Mouse (Mus musculus): ENCODE measurements around the gene Camsap3. TPM values are rescaled to one million over a fixed set of nuclear protein-coding genes. Genes with fewer than 3 reads are reported as not detected.

The Camsap3 gene
- total RNA-seq, 4 experiments from 2014 or later, result 4.7 to 15.5 (median 10.0) TPM

GRCm38 (mm10) chr8:3656725-3657381, 69.8 kb downstream of the Camsap3 start:
- DNase-seq, result no peak

Other genes with a start within 250 kb of the Camsap3 start
- gene A430078G23Rik, start 233.9 kb upstream of the Camsap3 start, total RNA-seq (2022), result under 1 TPM; 0.23 to 0.83 (median 0.28) TPM
- 10 to 100 TPM; 44.6 to 48.1 (median 47.0) TPM for gene Arhgef18, start 194.3 kb upstream of the Camsap3 start, total RNA-seq (2022)
- 10 to 100 TPM; 10.4 to 20.2 (median 12.1) TPM for gene Pex11g, start 119.6 kb upstream of the Camsap3 start, total RNA-seq (2022)
- gene Tex45, start 116.4 kb upstream of the Camsap3 start, total RNA-seq (2022), result under 1 TPM in 2 of 4 experiments, not detected in 2; 0.28 to 0.46 TPM
- 10 to 100 TPM; 20.6 to 22.9 (median 21.7) TPM for gene Zfp358, start 94.2 kb upstream of the Camsap3 start, total RNA-seq (2022)
- gene Mcoln1, start 86.8 kb upstream of the Camsap3 start, total RNA-seq (2022), result 10 to 100 TPM; 45.0 to 82.0 (median 60.3) TPM
- 10 to 100 TPM; 49.3 to 73.9 (median 63.2) TPM for gene Pnpla6, start 71.9 kb upstream of the Camsap3 start, total RNA-seq (2022)
- not detected for gene C330021F23Rik, start 19.3 kb upstream of the Camsap3 start, total RNA-seq (2022)
- 10 to 100 TPM; 37.2 to 44.3 (median 42.5) TPM for gene Xab2, start 34.0 kb downstream of the Camsap3 start, total RNA-seq (2022)
- gene Pet100, start 34.3 kb downstream of the Camsap3 start, total RNA-seq (2022), result 100 to 1,000 TPM in 1 of 4 experiments, 10 to 100 TPM in 3; 86.7 to 108 (median 94.2) TPM
- not detected for gene Pcp2, start 38.3 kb downstream of the Camsap3 start, total RNA-seq (2022)
- 100 to 1,000 TPM in 2 of 4 experiments, 10 to 100 TPM in 2; 76.2 to 107 (median 99.8) TPM for gene Stxbp2, start 43.7 kb downstream of the Camsap3 start, total RNA-seq (2022)
- gene Retn, start 68.5 kb downstream of the Camsap3 start, total RNA-seq (2022), result 100 to 1,000 TPM in 3 of 4 experiments, 10 to 100 TPM in 1; 50.2 to 152 (median 108) TPM
- under 1 TPM in 3 of 4 experiments, not detected in 1; 0.17 to 0.40 (median 0.26) TPM for gene Mcemp1, start 78.5 kb downstream of the Camsap3 start, total RNA-seq (2022)
- gene Fcor, start 85.1 kb downstream of the Camsap3 start, total RNA-seq (2022), result 10 to 100 TPM in 3 of 4 experiments, 1 to 10 TPM in 1; 8.1 to 26.3 (median 22.4) TPM
- 10 to 100 TPM; 21.0 to 23.6 (median 22.5) TPM for gene Trappc5, start 89.0 kb downstream of the Camsap3 start, total RNA-seq (2022)
- under 1 TPM; 0.12 to 0.54 (median 0.45) TPM for gene Fcer2a, start 106.9 kb downstream of the Camsap3 start, total RNA-seq (2022)
- not detected for gene Clec4g, start 133.4 kb downstream of the Camsap3 start, total RNA-seq (2022)
- 1 to 10 TPM in 2 of 4 experiments, under 1 TPM in 1, not detected in 1; 0.28 to 1.4 (median 1.2) TPM for gene Cd209a, start 161.7 kb downstream of the Camsap3 start, total RNA-seq (2022)